Mouse (Mus musculus) bone marrow, adult 2 months (tissue): ENCODE data around the gene Sipa1l3.

ENCODE experiments used
- CTCF ChIP-seq: fragments of 200-500 bp; IDR thresholded peaks from 2 replicates; pipeline ENCODE4 v1.5.1; 2011; ENCODE audit warnings: low read length, control low read depth; ENCODE audit not compliant: control insufficient read depth, insufficient read depth
- POLR2A ChIP-seq: fragments of 200-500 bp; IDR thresholded peaks from 2 replicates; pipeline ENCODE4 v1.6.1; 2011; ENCODE audit warnings: low read depth, mild to moderate bottlenecking, control low read depth, low read length, borderline replicate concordance; ENCODE audit not compliant: control insufficient read depth

DNA sequence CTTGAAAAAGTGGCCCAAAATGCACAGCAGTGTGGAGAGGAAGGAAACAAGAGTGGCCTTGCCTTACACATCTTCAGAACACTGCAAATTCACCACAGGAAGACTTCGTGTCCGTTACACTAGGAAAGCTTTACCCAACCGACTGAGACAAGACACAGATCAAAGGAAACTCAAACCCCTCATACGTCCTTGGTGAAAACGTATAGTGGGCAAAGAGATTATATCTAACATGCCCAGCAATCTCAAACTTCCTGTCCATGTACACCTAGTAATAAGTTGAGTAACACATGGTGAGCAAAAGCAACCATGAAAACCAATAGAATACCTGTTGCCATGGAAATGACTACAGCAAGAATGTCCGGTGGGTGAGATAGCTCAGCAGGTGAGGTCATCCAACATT is 19.4 kb downstream of the Sipa1l3 start:
- TF ChIP-seq POLR2A (no peak), CTCF (no peak)
